Mouse (Mus musculus) CH12.LX (cell line): ENCODE measurements around the gene Narfl. TPM values are rescaled to one million over a fixed set of nuclear protein-coding genes. Genes with fewer than 3 reads are reported as not detected.

Experiments
- DNase-seq: peaks from one replicate; pipeline ENCODE4 v3.0.0-alpha.2; 2013; ENCODE audit errors: extremely low read depth
- H3K27ac ChIP-seq: 2 replicates; pipeline ENCODE4 v1.5.1; 2012; ENCODE audit warnings: low read depth, mild to moderate bottlenecking, control low read depth, moderate library complexity; ENCODE audit not compliant: insufficient read depth
- H3K27me3 ChIP-seq: replicated peaks from 2 replicates; pipeline ENCODE3; 2012; ENCODE audit warnings: inconsistent platforms
- H3K36me3 ChIP-seq, 2 experiments: replicated peaks in 1 of 2; 2 replicates each; pipeline versions ENCODE3 to v1.6.1; 2012; ENCODE audit warnings: inconsistent platforms in 1 of 2, low read length in 1 of 2, mild to moderate bottlenecking in 1 of 2, mixed read lengths in 1 of 2, moderate library complexity in 1 of 2; ENCODE audit not compliant: control insufficient read depth in 1 of 2, insufficient read depth in 1 of 2
- H3K4me1 ChIP-seq, 2 experiments: 2 replicates each; pipeline ENCODE4 v1.6.1; 2012; ENCODE audit warnings: inconsistent platforms in 1 of 2, moderate library complexity in 1 of 2; ENCODE audit not compliant: insufficient read depth in 2 of 2, control insufficient read depth in 1 of 2
- H3K4me2 ChIP-seq: 2 replicates; pipeline ENCODE4 v1.6.1; 2012; ENCODE audit warnings: low read depth, mild to moderate bottlenecking, control low read depth; ENCODE audit not compliant: poor library complexity, insufficient read depth, severe bottlenecking
- H3K4me3 ChIP-seq, 3 experiments: fragments of 150-350 bp in 1 of 3; sonication (generic) in 1 of 3; replicated peaks in 1 of 3; 2 replicates each; pipeline versions ENCODE3 to v1.5.1; 2011 to 2012; ENCODE audit warnings: low read depth in 2 of 3, low read length in 2 of 3, mild to moderate bottlenecking in 2 of 3, moderate library complexity in 2 of 3, control low read depth in 1 of 3, improper control_type of control experiment in 1 of 3, inconsistent platforms in 1 of 3, mixed read lengths in 1 of 3; ENCODE audit not compliant: poor library complexity in 1 of 3
- H3K79me2 ChIP-seq: replicated peaks from 2 replicates; pipeline ENCODE4 v1.6.1; 2012; ENCODE audit warnings: mild to moderate bottlenecking, moderate library complexity; ENCODE audit not compliant: control insufficient read depth, poor library complexity, insufficient read depth, severe bottlenecking; ENCODE audit errors: extremely low read depth
- H3K9ac ChIP-seq: 2 replicates; pipeline ENCODE4 v1.6.1; 2012; ENCODE audit warnings: low read depth, mild to moderate bottlenecking, control low read depth, moderate library complexity; ENCODE audit not compliant: insufficient read depth
- H3K9me3 ChIP-seq: replicated peaks from 2 replicates; pipeline ENCODE3; 2012; ENCODE audit warnings: low read length, inconsistent platforms, mixed read lengths
- CHD1 ChIP-seq: IDR thresholded peaks from 2 replicates; pipeline ENCODE4 v1.6.1; 2012; ENCODE audit warnings: low read depth, low read length, improper control_type of control experiment, inconsistent platforms
- CTCF ChIP-seq, 2 experiments: IDR thresholded peaks in 1 of 2; conservative IDR thresholded peaks in 1 of 2; 2 replicates each; pipeline ENCODE4 v1.5.1; 2011 to 2012; ENCODE audit warnings: low read depth in 2 of 2, low read length in 2 of 2, improper control_type of control experiment in 1 of 2, inconsistent platforms in 1 of 2, mild to moderate bottlenecking in 1 of 2, moderate library complexity in 1 of 2
- ELF1 ChIP-seq: IDR thresholded peaks from 2 replicates; pipeline ENCODE4 v1.6.1; 2014; ENCODE audit warnings: low read depth, mild to moderate bottlenecking, inconsistent platforms, low read length, improper control_type of control experiment
- EP300 ChIP-seq: IDR thresholded peaks from 2 replicates; pipeline ENCODE4 v1.6.1; 2011; ENCODE audit warnings: low read length, improper control_type of control experiment
- HCFC1 ChIP-seq: IDR thresholded peaks from 2 replicates; pipeline ENCODE4 v1.6.1; 2012; ENCODE audit warnings: low read depth, mild to moderate bottlenecking, inconsistent platforms, low read length, improper control_type of control experiment
- JUN ChIP-seq: IDR thresholded peaks from 2 replicates; pipeline ENCODE4 v1.6.1; 2011; ENCODE audit warnings: low read depth, mild to moderate bottlenecking, low read length, improper control_type of control experiment, moderate library complexity; ENCODE audit not compliant: insufficient read depth
- MAFK ChIP-seq: IDR thresholded peaks from 2 replicates; pipeline ENCODE4 v1.6.1; 2011; ENCODE audit warnings: low read length, improper control_type of control experiment; ENCODE audit not compliant: insufficient replicate concordance
- MAX ChIP-seq: IDR thresholded peaks from 2 replicates; pipeline ENCODE4 v1.6.1; 2011; ENCODE audit warnings: low read length, improper control_type of control experiment
- MAZ ChIP-seq: IDR thresholded peaks from 2 replicates; pipeline ENCODE4 v1.6.1; 2012; ENCODE audit warnings: low read depth, mild to moderate bottlenecking, inconsistent platforms, low read length, improper control_type of control experiment, moderate library complexity
- MEF2A ChIP-seq: IDR thresholded peaks from 2 replicates; pipeline ENCODE4 v1.6.1; 2014; ENCODE audit warnings: low read depth, mild to moderate bottlenecking, inconsistent platforms, low read length, improper control_type of control experiment, borderline replicate concordance
- MXI1 ChIP-seq: IDR thresholded peaks from 2 replicates; pipeline ENCODE4 v1.6.1; 2011; ENCODE audit warnings: mild to moderate bottlenecking, low read depth, low read length, improper control_type of control experiment
- MYC ChIP-seq: IDR thresholded peaks from 2 replicates; pipeline ENCODE4 v1.6.1; 2011; ENCODE audit warnings: low read depth, mild to moderate bottlenecking, improper control_type of control experiment, low read length
- NELFE ChIP-seq: IDR thresholded peaks from 2 replicates; pipeline ENCODE4 v1.6.1; 2011; ENCODE audit warnings: low read depth, low read length, improper control_type of control experiment
- NRF1 ChIP-seq: IDR thresholded peaks from 2 replicates; pipeline ENCODE4 v1.6.1; 2014; ENCODE audit warnings: low read depth, mild to moderate bottlenecking, inconsistent platforms, low read length, improper control_type of control experiment, moderate library complexity
- PAX5 ChIP-seq: IDR thresholded peaks from 2 replicates; pipeline ENCODE4 v1.6.1; 2012; ENCODE audit warnings: low read length, inconsistent platforms, mixed read lengths
- POLR2A ChIP-seq: IDR thresholded peaks from 2 replicates; pipeline ENCODE4 v1.6.1; 2011; ENCODE audit warnings: low read depth, mild to moderate bottlenecking, improper control_type of control experiment, low read length
- POLR2AphosphoS2 ChIP-seq: IDR thresholded peaks from 2 replicates; pipeline ENCODE4 v1.6.1; 2011; ENCODE audit warnings: low read depth, low read length, improper control_type of control experiment
- SIN3A ChIP-seq: IDR thresholded peaks from 2 replicates; pipeline ENCODE4 v1.6.1; 2012; ENCODE audit warnings: low read length, improper control_type of control experiment, inconsistent platforms
- UBTF ChIP-seq: IDR thresholded peaks from 2 replicates; pipeline ENCODE4 v1.6.1; 2012; ENCODE audit warnings: low read depth, mild to moderate bottlenecking, inconsistent platforms, low read length, improper control_type of control experiment, moderate library complexity
- USF1 ChIP-seq: IDR thresholded peaks from 2 replicates; pipeline ENCODE4 v1.6.1; 2014; ENCODE audit warnings: low read depth, mild to moderate bottlenecking, inconsistent platforms, low read length, improper control_type of control experiment
- dilution Hi-C: fragments of 300-500 bp; cut with MboI; formaldehyde crosslinking; loops from 2 replicates; pipeline ENCODE4 v1.14.3; 2020; ENCODE audit warnings: low sequenced_read_pairs; ENCODE audit not compliant: extremely low pct_unique_long_range_greater_than_20kb, extremely low pct_ligation_motif_present
- in situ Hi-C: fragments of 300-500 bp; cut with MboI; formaldehyde crosslinking; loops from 3 replicates; pipeline ENCODE4 v1.14.3; 2019; ENCODE audit warnings: low sequenced_read_pairs, low pct_ligation_motif_present, low pct_unique_long_range_greater_than_20kb, mixed read lengths
- polyA plus RNA-seq: library from polyadenylated mRNA; unstranded; fragments of >175 nt; gene quantifications from 2 replicates; pipeline ENCODE4 v1.2.1, GENCODE M21; 2012; ENCODE audit warnings: low read depth; ENCODE audit not compliant: insufficient read length
- total RNA-seq, 2 experiments: library from RNA; depleted of rRNA; stranded (reverse); fragments of 300-350 nt in 1 of 2; fragments of >200 nt in 1 of 2; gene quantifications; 2 replicates each; pipeline ENCODE4 v1.2.3; 2012 to 2014

Gene Narfl
- total and polyA plus RNA-seq, 3 experiments = 13.3 to 22.0 (median 16.5) TPM

- no peak for TF ChIP-seq MAFK
- TF ChIP-seq, all 38 proteins: peak for 0
- Histone ChIP-seq H3K9ac (no peak overlapping the region), H3K4me2 (no peak overlapping the region), H3K4me3 (no peak overlapping the region), H3K27me3 (peaks cover 1% of the 10 kb centered on the region), H3K4me1 (peaks cover 26 to 59% of the 10 kb centered on the region in 2 experiments), H3K79me2 (peaks cover 14% of the 10 kb centered on the region), H3K27ac (no peak overlapping the region), H3K36me3 (peaks cover 49 to 70% of the 10 kb centered on the region in 2 experiments), H3K9me3 (no peaks in the 10 kb centered on the region)
- dilution Hi-C loops = no loop called here
- no peak for DNase-seq
- in situ Hi-C loops = no loop called here
These were observed 54.1 kb downstream of the Narfl start for GRCm38 (mm10) chr17:25827546-25828222.

- dilution Hi-C loops = no loop called here
- no peak for DNase-seq
- Histone ChIP-seq H3K27me3 (no peaks in the 10 kb centered on the region), H3K4me2 (no peak overlapping the region)
- no peak for TF ChIP-seq UBTF
- TF ChIP-seq POLR2A = no peak
- TF ChIP-seq, all 38 proteins: peak for 0
- H3K36me3 ChIP-seq = peaks cover 49 to 70% of the 10 kb centered on the region in 2 experiments
- no peak overlapping the region for H3K9ac ChIP-seq
- H3K79me2 ChIP-seq = peaks cover 14% of the 10 kb centered on the region
- in situ Hi-C loops = no loop called here
- H3K9me3 ChIP-seq = no peaks in the 10 kb centered on the region
- no peak overlapping the region for H3K27ac ChIP-seq
- H3K4me3 ChIP-seq = no peak overlapping the region
- peaks cover 26 to 56% of the 10 kb centered on the region in 2 experiments for H3K4me1 ChIP-seq
These were observed 54.6 kb downstream of the Narfl start for GRCm38 (mm10) chr17:25828223-25828594.

- H3K4me1 ChIP-seq = peaks cover 26 to 61% of the 10 kb centered on the region in 2 experiments
- H3K4me2 ChIP-seq = peak within 1 kb of the TSS; percentile 30
- H3K27ac ChIP-seq = peak within 1 kb of the TSS; percentile 1; the same call in 1 of the 2 replicates
- TF ChIP-seq SIN3A (no peak; the same call in 1 of the 2 replicates), CTCF (conservative IDR thresholded peaks at IDR 0.05 in 1 of 2, IDR thresholded peaks at IDR 0.05 in 1 of 2; ENCODE audit: low read depth in 2 of 2, low read length in 2 of 2) (peak in 1 of 2 experiments; percentile 43; a peak in 2 of 4 replicates), ELF1 (peak; percentile 62), PAX5 (no peak), MAZ (no peak), NRF1 (0 out of 2 replicates have a peak, but pooled peaks have one; percentile 21), MYC (peak; percentile 42; the same call in 1 of the 2 replicates), POLR2AphosphoS2 (peak; percentile 26; the same call in 1 of the 2 replicates), JUN (no peak), NELFE (0 out of 2 replicates have a peak, but pooled peaks have one; percentile 21), USF1 (no peak), CHD1 (no peak), EP300 (no peak), MEF2A (no peak), MXI1 (0 out of 2 replicates have a peak, but pooled peaks have one; percentile 51), POLR2A (peak; percentile 45; the same call in 1 of the 2 replicates), HCFC1 (peak; percentile 54), UBTF (no peak), MAFK (no peak), MAX (no peak)
- H3K79me2 ChIP-seq = peaks cover 14% of the 10 kb centered on the region
- DNase-seq = peak; percentile 68
- dilution Hi-C loops (no loop called here), in situ Hi-C loops (no loop called here)
- no peaks in the 10 kb centered on the region for H3K27me3 ChIP-seq
- H3K9me3 ChIP-seq = no peaks in the 10 kb centered on the region
- H3K36me3 ChIP-seq = peaks cover 49 to 70% of the 10 kb centered on the region in 2 experiments
- peak within 1 kb of the TSS; percentile 43 to 64 (median 49) for H3K4me3 ChIP-seq
- no peak within 1 kb of the TSS for H3K9ac ChIP-seq
These were observed 55.4 kb downstream of the Narfl start, which contains the start of gene Jmjd8 for GRCm38 (mm10) chr17:25828712-25829557. Gene Jmjd8 (plus strand): TSS chr17:25828867.
